Mouse (Mus musculus): ENCODE results near the gene Maneal. TPM values are rescaled to one million over a fixed set of nuclear protein-coding genes. Genes with fewer than 3 reads are reported as not detected.

The Maneal gene
- polyA plus RNA-seq, 1 experiment from 2014 or later = 10.0 TPM

DNA sequence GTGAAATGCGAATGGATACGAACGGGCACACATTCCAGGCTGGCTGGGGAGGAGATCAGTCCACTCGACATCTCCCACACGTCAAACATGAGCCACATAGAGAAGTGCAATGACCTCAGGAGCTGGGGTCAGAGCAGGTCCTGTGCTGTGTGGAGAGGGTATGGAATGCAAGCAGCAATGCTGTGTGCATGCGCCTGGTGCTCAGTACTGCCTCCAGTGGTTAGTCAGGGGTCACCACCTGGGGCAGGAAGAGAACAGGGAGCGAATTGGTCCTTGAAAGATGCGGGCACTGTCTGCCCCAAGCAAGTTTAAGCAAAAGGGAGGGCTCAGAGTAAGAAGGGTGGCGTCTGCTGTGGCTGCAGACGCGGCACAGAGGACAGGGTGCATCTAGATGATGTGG lies 18.5 kb downstream of the Maneal start:
- Histone ChIP-seq H3K4me2 (no peak overlapping the region), H3K27me3 (no peaks in the 10 kb centered on the region), H3K9me3 (no peaks in the 10 kb centered on the region), H3K4me3 (no peak overlapping the region), H3K36me3 (peaks cover 52% of the 10 kb centered on the region), H3K4me1 (replicated peaks) (peaks cover 14% of the 10 kb centered on the region), H3K27ac (replicated peaks) (no peak overlapping the region), H3K9ac (no peak overlapping the region)
- 58% methylated on average over 11 of the region's 11 CpGs for WGBS
- ATAC-seq (ENCODE audit: low read depth) = 0 out of 2 replicates have a peak, but pooled peaks have one; percentile 19

GRCm38 (mm10) chr4:124840998-124841397 lies 21.0 kb downstream of the Maneal start:
- Histone ChIP-seq H3K4me1 (replicated peaks) (no peaks in the 10 kb centered on the region), H3K27me3 (no peaks in the 10 kb centered on the region), H3K36me3 (peaks cover 60% of the 10 kb centered on the region), H3K27ac (replicated peaks) (no peak overlapping the region), H3K9me3 (no peaks in the 10 kb centered on the region), H3K9ac (no peak overlapping the region), H3K4me3 (no peak overlapping the region), H3K4me2 (no peak overlapping the region)
- WGBS = 100% methylated on average over 1 of the region's 1 CpGs
- no peak for ATAC-seq (ENCODE audit: low read depth)

DNA sequence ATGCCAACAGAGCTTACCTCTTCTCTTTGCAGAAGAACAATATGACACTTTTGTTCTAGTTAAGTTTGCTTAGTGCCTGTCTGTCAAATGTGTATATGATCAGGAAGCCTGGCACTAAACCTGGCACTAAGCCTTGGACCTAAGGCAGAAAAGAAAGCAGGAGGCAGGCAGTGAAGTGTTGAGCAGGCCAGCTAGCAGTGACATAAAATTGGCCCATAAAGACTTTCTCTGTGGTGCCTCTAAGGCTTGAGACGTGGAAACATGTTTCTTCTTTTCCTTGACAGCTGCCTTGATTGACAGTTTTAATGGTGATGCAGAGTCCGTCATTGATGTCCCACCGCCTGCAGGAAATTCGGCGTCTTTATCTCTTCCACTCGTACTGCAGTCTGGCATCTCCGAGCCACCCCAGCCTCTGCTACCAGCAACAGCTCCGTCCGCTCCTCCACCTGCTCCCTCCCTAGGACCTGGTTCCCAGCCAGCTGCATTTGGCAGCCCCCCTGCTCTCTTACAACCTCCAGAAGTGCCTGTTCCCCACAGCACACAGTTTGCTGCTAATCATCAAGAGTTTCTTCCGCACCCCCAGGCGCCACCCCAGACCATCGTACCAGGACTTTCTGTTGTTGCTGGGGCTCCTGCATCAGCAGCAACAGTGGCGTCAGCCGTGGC lies 23.8 kb downstream of the Maneal start:
- Histone ChIP-seq H3K27me3 (no peaks in the 10 kb centered on the region), H3K4me2 (no peak overlapping the region), H3K36me3 (peaks cover 74% of the 10 kb centered on the region), H3K9ac (no peak overlapping the region), H3K4me1 (replicated peaks) (no peaks in the 10 kb centered on the region), H3K4me3 (no peak overlapping the region), H3K27ac (replicated peaks) (no peak overlapping the region), H3K9me3 (no peaks in the 10 kb centered on the region)
- ATAC-seq (ENCODE audit: low read depth) = no peak
- WGBS = 90% methylated on average over 14 of the region's 14 CpGs

DNA sequence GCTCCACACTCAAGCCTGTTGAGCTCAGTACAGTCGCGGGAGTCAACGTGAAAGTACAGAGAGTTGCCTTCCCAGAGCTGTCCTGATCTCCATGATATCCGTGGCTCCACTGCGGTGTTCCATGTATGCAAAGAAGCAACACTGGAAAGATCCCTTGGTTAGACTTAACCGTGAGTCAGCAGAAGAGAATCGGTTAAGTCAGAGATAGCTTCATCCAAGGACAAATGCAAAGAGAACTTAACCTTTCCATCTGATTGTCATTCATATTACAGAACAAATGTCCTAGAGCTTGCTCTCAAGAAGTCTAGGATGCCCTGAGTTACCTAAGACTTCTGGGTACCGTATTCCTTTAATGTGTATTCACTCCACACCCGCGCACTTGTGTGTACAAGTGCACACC lies 29.2 kb downstream of the Maneal start:
- no peak overlapping the region for H3K27ac ChIP-seq (replicated peaks)
- no peaks in the 10 kb centered on the region for H3K27me3 ChIP-seq
- H3K9me3 ChIP-seq = no peaks in the 10 kb centered on the region
- ATAC-seq (ENCODE audit: low read depth) = no peak
- no peak overlapping the region for H3K4me2 ChIP-seq
- H3K9ac ChIP-seq = no peak overlapping the region
- H3K4me1 ChIP-seq (replicated peaks) = no peaks in the 10 kb centered on the region
- no peak overlapping the region for H3K4me3 ChIP-seq
- WGBS = 96% methylated on average over 10 of the region's 10 CpGs
- H3K36me3 ChIP-seq = peaks cover 69% of the 10 kb centered on the region

DNA sequence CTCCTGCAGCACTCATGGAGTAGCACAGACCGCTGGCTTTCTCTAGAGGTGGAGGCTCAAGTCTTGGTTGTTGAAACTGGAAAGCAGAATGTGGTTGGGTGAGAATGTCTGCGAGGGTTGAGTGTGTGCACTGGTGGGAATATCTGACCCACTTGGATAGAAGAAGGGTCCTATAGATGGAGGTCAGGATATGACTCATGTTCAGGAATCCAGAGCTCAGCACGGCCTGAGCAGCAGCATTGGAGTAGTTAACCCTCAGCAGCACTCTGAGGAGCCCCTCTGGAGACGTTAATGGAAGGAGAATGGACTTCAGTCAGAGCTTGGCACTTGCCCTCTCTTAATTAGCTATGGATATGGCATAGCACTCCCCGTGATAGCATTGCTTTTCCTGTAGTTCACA lies 32.3 kb downstream of the Maneal start:
- H3K4me2 ChIP-seq = no peak overlapping the region
- H3K9ac ChIP-seq = no peak overlapping the region
- no peaks in the 10 kb centered on the region for H3K9me3 ChIP-seq
- no peaks in the 10 kb centered on the region for H3K4me1 ChIP-seq (replicated peaks)
- WGBS = 88% methylated on average over 5 of the region's 5 CpGs
- ATAC-seq (ENCODE audit: low read depth) = no peak
- H3K27me3 ChIP-seq = no peaks in the 10 kb centered on the region
- peaks cover 80% of the 10 kb centered on the region for H3K36me3 ChIP-seq
- H3K4me3 ChIP-seq = no peak overlapping the region
- H3K27ac ChIP-seq (replicated peaks) = no peak overlapping the region

GRCm38 (mm10) chr4:124825371-124825965 lies 36.5 kb downstream of the Maneal start:
- ATAC-seq (ENCODE audit: low read depth) = no peak
- 94% methylated on average over 21 of the region's 21 CpGs for WGBS
- no peak overlapping the region for H3K4me2 ChIP-seq

GRCm38 (mm10) chr4:124824967-124825366 lies 37.0 kb downstream of the Maneal start:
- Histone ChIP-seq H3K27me3 (no peaks in the 10 kb centered on the region), H3K4me3 (no peak overlapping the region), H3K27ac (replicated peaks) (no peak overlapping the region), H3K9ac (no peak overlapping the region), H3K4me2 (no peak overlapping the region), H3K9me3 (no peaks in the 10 kb centered on the region), H3K4me1 (replicated peaks) (no peaks in the 10 kb centered on the region), H3K36me3 (peaks cover 86% of the 10 kb centered on the region)
- ATAC-seq (ENCODE audit: low read depth) = no peak
- 91% methylated on average over 6 of the region's 6 CpGs for WGBS

More at GRCm38 (mm10) chr4:124825371-124825965, 36.5 kb downstream of the Maneal start:
- Histone ChIP-seq H3K27me3 (no peaks in the 10 kb centered on the region), H3K9ac (no peak overlapping the region), H3K4me1 (replicated peaks) (no peaks in the 10 kb centered on the region), H3K4me3 (no peak overlapping the region), H3K27ac (replicated peaks) (no peak overlapping the region), H3K36me3 (peaks cover 85% of the 10 kb centered on the region), H3K9me3 (no peaks in the 10 kb centered on the region)

- Histone ChIP-seq H3K4me2 (no peak overlapping the region), H3K27ac (replicated peaks) (no peak overlapping the region), H3K9me3 (no peaks in the 10 kb centered on the region), H3K4me1 (replicated peaks) (peaks cover 10% of the 10 kb centered on the region; the same call in 1 of the 2 replicates), H3K4me3 (no peak overlapping the region), H3K27me3 (no peaks in the 10 kb centered on the region), H3K9ac (no peak overlapping the region), H3K36me3 (peaks cover 44% of the 10 kb centered on the region)
- 90% methylated on average over 4 of the region's 4 CpGs for WGBS
- no peak for ATAC-seq (ENCODE audit: low read depth)
Measured at GRCm38 (mm10) chr4:124818832-124819231, 43.1 kb downstream of the Maneal start.

GRCm38 (mm10) chr4:124817803-124818202 lies 44.2 kb downstream of the Maneal start:
- peak; percentile 32; the same call in 1 of the 2 replicates for ATAC-seq (ENCODE audit: low read depth)
- Histone ChIP-seq H3K4me1 (replicated peaks) (peaks cover 10% of the 10 kb centered on the region; the same call in 1 of the 2 replicates), H3K4me3 (no peak overlapping the region), H3K36me3 (peaks cover 33% of the 10 kb centered on the region), H3K27ac (replicated peaks) (no peak overlapping the region), H3K9ac (no peak overlapping the region), H3K9me3 (no peaks in the 10 kb centered on the region), H3K27me3 (no peaks in the 10 kb centered on the region), H3K4me2 (no peak overlapping the region)
- 21% methylated on average over 6 of the region's 6 CpGs for WGBS

DNA sequence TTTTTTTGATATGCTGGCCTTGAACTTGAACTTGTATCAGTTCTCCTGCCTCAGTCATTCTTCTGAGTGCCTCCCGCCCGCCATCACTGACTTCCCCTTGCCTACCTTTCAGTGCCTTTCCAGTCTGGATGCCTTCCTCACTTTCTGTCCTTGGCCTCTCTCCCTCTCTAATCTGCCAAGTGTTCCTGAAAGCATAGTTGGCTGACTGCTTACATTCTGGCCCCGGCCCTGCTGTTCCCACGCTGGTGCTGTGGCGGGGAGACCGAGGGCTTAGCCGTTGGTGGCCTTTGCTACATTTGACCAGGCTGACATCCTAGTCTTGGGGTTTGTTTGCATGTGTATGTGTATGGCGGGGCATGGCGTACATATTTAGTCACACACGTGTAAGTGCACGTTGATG lies 46.1 kb downstream of the Maneal start:
- Histone ChIP-seq H3K4me2 (no peak overlapping the region), H3K4me1 (replicated peaks) (peaks cover 19% of the 10 kb centered on the region), H3K27me3 (no peaks in the 10 kb centered on the region), H3K9me3 (no peaks in the 10 kb centered on the region), H3K27ac (replicated peaks) (no peak overlapping the region), H3K4me3 (no peak overlapping the region), H3K9ac (no peak overlapping the region), H3K36me3 (peaks cover 20% of the 10 kb centered on the region)
- WGBS = 94% methylated on average over 11 of the region's 11 CpGs
- ATAC-seq (ENCODE audit: low read depth) = no peak

- Histone ChIP-seq H3K4me3 (no peak overlapping the region), H3K9me3 (no peaks in the 10 kb centered on the region), H3K27ac (replicated peaks) (no peak overlapping the region), H3K36me3 (peaks cover 39% of the 10 kb centered on the region), H3K9ac (peak overlapping the region; percentile 45; the same call in 1 of the 2 replicates), H3K4me1 (replicated peaks) (peaks cover 16% of the 10 kb centered on the region), H3K4me2 (no peak overlapping the region), H3K27me3 (no peaks in the 10 kb centered on the region)
- 24% methylated on average over 9 of the region's 9 CpGs for WGBS
- ATAC-seq (ENCODE audit: low read depth) = no peak
Measured at GRCm38 (mm10) chr4:124811347-124811975, 50.5 kb downstream of the Maneal start.

- H3K4me1 ChIP-seq (replicated peaks) = peaks cover 17% of the 10 kb centered on the region
- no peak for ATAC-seq (ENCODE audit: low read depth)
- no peak overlapping the region for H3K27ac ChIP-seq (replicated peaks)
- H3K9me3 ChIP-seq = no peaks in the 10 kb centered on the region
- H3K27me3 ChIP-seq = no peaks in the 10 kb centered on the region
- no peak overlapping the region for H3K4me2 ChIP-seq
- H3K36me3 ChIP-seq = peaks cover 50% of the 10 kb centered on the region
- H3K9ac ChIP-seq = no peak overlapping the region
- WGBS = 91% methylated on average over 7 of the region's 7 CpGs
- H3K4me3 ChIP-seq = no peak overlapping the region
Measured at GRCm38 (mm10) chr4:124810056-124810455, 51.9 kb downstream of the Maneal start.
